Mouse (Mus musculus) ES-CJ7 (cell line): ENCODE results near the gene Alkbh7.
A peak's percentile ranks its signal among the peaks of the same experiment; 100 is the strongest.

Experiments used
- DNase-seq: peaks from one replicate; pipeline ENCODE4 v3.0.0; 2011; ENCODE audit warnings: low read depth, low spot score

Gene Alkbh7

GRCm38 (mm10) chr17:56997029-56997667, at the start of gene Alkbh7:
TSS of gene Alkbh7 (plus strand) at chr17:56997339.
- peak; percentile 100 for DNase-seq

GRCm38 (mm10) chr17:56950915-56951314, 46.2 kb upstream of the Alkbh7 start:
- DNase-seq: peak; percentile 71

- DNase-seq: no peak
These were observed 44.5 kb upstream of the Alkbh7 start for GRCm38 (mm10) chr17:56952639-56953038.

GRCm38 (mm10) chr17:56954871-56955270, 42.3 kb upstream of the Alkbh7 start:
- DNase-seq: no peak

- DNase-seq: peak; percentile 76
These were observed 39.2 kb upstream of the Alkbh7 start for GRCm38 (mm10) chr17:56957763-56958429.

- no peak for DNase-seq
These were observed 38.5 kb upstream of the Alkbh7 start for GRCm38 (mm10) chr17:56958667-56959066.

- DNase-seq: no peak
These were observed 35.3 kb upstream of the Alkbh7 start for GRCm38 (mm10) chr17:56961880-56962279.

GRCm38 (mm10) chr17:56962642-56963405, 34.3 kb upstream of the Alkbh7 start:
- peak; percentile 60 for DNase-seq

GRCm38 (mm10) chr17:56963646-56964045, 33.5 kb upstream of the Alkbh7 start:
- DNase-seq: no peak

GRCm38 (mm10) chr17:56969321-56969720, 27.8 kb upstream of the Alkbh7 start:
- DNase-seq: no peak

- no peak for DNase-seq
These were observed 27.1 kb upstream of the Alkbh7 start for GRCm38 (mm10) chr17:56970081-56970480.

- peak; percentile 79 for DNase-seq
These were observed 23.0 kb upstream of the Alkbh7 start for GRCm38 (mm10) chr17:56973956-56974707.

GRCm38 (mm10) chr17:56974708-56975240, 22.4 kb upstream of the Alkbh7 start:
- no peak for DNase-seq

GRCm38 (mm10) chr17:56975391-56975790, 21.7 kb upstream of the Alkbh7 start:
- DNase-seq: no peak

GRCm38 (mm10) chr17:56976531-56977390, 20.4 kb upstream of the Alkbh7 start:
- no peak for DNase-seq

GRCm38 (mm10) chr17:56979524-56979923, 17.6 kb upstream of the Alkbh7 start:
- no peak for DNase-seq

- no peak for DNase-seq
These were observed 16.1 kb upstream of the Alkbh7 start for GRCm38 (mm10) chr17:56981049-56981448.

GRCm38 (mm10) chr17:56982013-56982412, 15.1 kb upstream of the Alkbh7 start, which contains the start of gene Acer1:
TSS of gene Acer1 (minus strand) at chr17:56982126.
- no peak for DNase-seq

- DNase-seq: no peak
These were observed 12.3 kb upstream of the Alkbh7 start for GRCm38 (mm10) chr17:56984886-56985285.

GRCm38 (mm10) chr17:56985656-56986055, 11.5 kb upstream of the Alkbh7 start:
- no peak for DNase-seq
